Mouse (Mus musculus): Measurements from ENCODE around the gene Shank2. TPM values are rescaled to one million over a fixed set of nuclear protein-coding genes. Genes with fewer than 3 reads are reported as not detected.
A peak's percentile ranks its signal among the peaks of the same experiment; 100 is the strongest.

Gene Shank2
- total and polyA plus RNA-seq, 2 experiments from 2014 or later: 0.19 to 0.95 TPM

GRCm38 (mm10) chr7:144461246-144461902 is 459.6 kb downstream of the Shank2 start:
- Histone ChIP-seq H3K4me2 (ENCODE audit: low read depth, low read length) (no peak overlapping the region), H3K9me3 (replicated peaks; ENCODE audit: control insufficient read depth, low read length) (no peaks in the 10 kb centered on the region), H3K27me3 (ENCODE audit: control insufficient read depth, insufficient read depth, low read length) (no peaks in the 10 kb centered on the region), H3K4me1 (ENCODE audit: control insufficient read depth, insufficient read depth) (no peaks in the 10 kb centered on the region), H3K36me3 (replicated peaks; ENCODE audit: control insufficient read depth, insufficient read depth, low read length) (peaks cover 92% of the 10 kb centered on the region), H3K4me3 (ENCODE audit: low read depth, low read length) (no peak overlapping the region), H3K9ac (replicated peaks; ENCODE audit: low read depth, low read length) (no peak overlapping the region), H3K27ac (ENCODE audit: low read depth) (no peak overlapping the region)
- 84% methylated on average over 6 of the region's 6 CpGs for WGBS
- DNase-seq (ENCODE audit: low spot score) (no peak), ATAC-seq (ENCODE audit: insufficient read depth, low read depth) (no peak)
- TF ChIP-seq EP300 (IDR thresholded peaks at IDR 0.05; ENCODE audit: low read depth): no peak
- TF ChIP-seq CTCF (IDR thresholded peaks at IDR 0.05; ENCODE audit: low read depth): no peak

DNA sequence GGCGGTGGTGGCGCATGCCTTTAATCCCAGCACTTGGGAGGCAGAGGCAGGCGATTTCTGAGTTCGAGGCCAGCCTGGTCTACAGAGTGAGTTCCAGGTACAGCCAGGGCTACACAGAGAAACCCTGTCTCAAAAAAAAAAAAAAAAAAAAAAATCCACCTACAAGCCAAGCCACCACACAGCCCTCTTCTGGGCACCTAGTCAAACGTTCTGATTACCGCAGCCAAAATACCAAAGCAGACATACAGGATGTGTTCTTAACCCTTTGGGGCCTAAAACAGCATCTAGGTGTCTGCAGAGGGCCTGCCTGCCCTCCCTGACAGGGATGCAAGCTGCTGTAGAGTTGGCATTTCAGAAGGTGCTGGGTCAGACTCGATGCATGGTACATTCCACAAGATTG is 460.8 kb downstream of the Shank2 start:
- Histone ChIP-seq H3K36me3 (replicated peaks; ENCODE audit: control insufficient read depth, insufficient read depth, low read length) (peaks cover 80% of the 10 kb centered on the region), H3K9ac (replicated peaks; ENCODE audit: low read depth, low read length) (no peak overlapping the region), H3K4me2 (ENCODE audit: low read depth, low read length) (no peak overlapping the region), H3K4me1 (ENCODE audit: control insufficient read depth, insufficient read depth) (no peaks in the 10 kb centered on the region), H3K27ac (ENCODE audit: low read depth) (no peak overlapping the region), H3K4me3 (ENCODE audit: low read depth, low read length) (no peak overlapping the region), H3K9me3 (replicated peaks; ENCODE audit: control insufficient read depth, low read length) (no peaks in the 10 kb centered on the region), H3K27me3 (ENCODE audit: control insufficient read depth, insufficient read depth, low read length) (no peaks in the 10 kb centered on the region)
- DNase-seq (ENCODE audit: low spot score) (no peak), ATAC-seq (ENCODE audit: insufficient read depth, low read depth) (no peak)
- 67% methylated on average over 7 of the region's 7 CpGs for WGBS
- no peak for TF ChIP-seq CTCF (IDR thresholded peaks at IDR 0.05; ENCODE audit: low read depth)

- Histone ChIP-seq H3K4me3 (ENCODE audit: low read depth, low read length) (peak overlapping the region; percentile 77; the same call in 1 of the 2 replicates), H3K9ac (replicated peaks; ENCODE audit: low read depth, low read length) (0 out of 2 replicates have a peak overlapping the region, but pooled peaks have one; percentile 80)
Observed at GRCm38 (mm10) chr7:144468741-144469140, 467.0 kb downstream of the Shank2 start.

DNA sequence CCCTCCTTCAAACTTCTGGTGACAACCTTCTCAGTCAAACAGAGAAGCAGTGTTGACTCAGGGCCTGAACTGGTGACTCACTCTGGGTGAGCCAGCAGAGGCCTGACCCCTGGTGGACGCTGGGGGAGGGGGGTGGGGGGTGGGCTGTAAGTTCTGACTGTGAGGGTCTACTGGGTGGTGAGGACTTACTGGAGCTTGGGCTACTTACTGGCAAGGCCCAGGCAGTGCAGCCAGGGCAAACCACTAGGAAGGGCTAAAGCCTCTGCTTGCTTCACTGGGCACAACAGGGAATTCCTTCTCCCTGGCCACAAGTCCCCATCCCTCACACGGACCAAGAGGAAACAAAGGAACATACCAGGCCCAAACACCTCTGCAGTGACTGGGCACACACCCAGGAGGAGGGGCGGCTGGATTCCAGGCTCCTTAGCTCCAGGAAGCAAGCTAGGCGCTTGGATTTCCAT is 467.5 kb downstream of the Shank2 start:
- Histone ChIP-seq H3K9ac (replicated peaks; ENCODE audit: low read depth, low read length) (peak overlapping the region; percentile 80; the same call in 1 of the 2 replicates), H3K36me3 (replicated peaks; ENCODE audit: control insufficient read depth, insufficient read depth, low read length) (peaks cover 16% of the 10 kb centered on the region), H3K27me3 (ENCODE audit: control insufficient read depth, insufficient read depth, low read length) (no peaks in the 10 kb centered on the region), H3K4me2 (ENCODE audit: low read depth, low read length) (peak overlapping the region; percentile 86), H3K27ac (ENCODE audit: low read depth) (peak overlapping the region; percentile 91), H3K4me1 (ENCODE audit: control insufficient read depth, insufficient read depth) (peaks cover 16% of the 10 kb centered on the region), H3K9me3 (replicated peaks; ENCODE audit: control insufficient read depth, low read length) (no peaks in the 10 kb centered on the region), H3K4me3 (ENCODE audit: low read depth, low read length) (peak overlapping the region; percentile 77)
- DNase-seq (ENCODE audit: low spot score): peak; percentile 60
- WGBS: 4% methylated on average over 4 of the region's 4 CpGs
- TF ChIP-seq EP300 (IDR thresholded peaks at IDR 0.05; ENCODE audit: low read depth) (no peak), CTCF (IDR thresholded peaks at IDR 0.05; ENCODE audit: low read depth) (peak; percentile 10; the same call in 1 of the 2 replicates)
- ATAC-seq (ENCODE audit: insufficient read depth, low read depth): peak; percentile 20

More at GRCm38 (mm10) chr7:144468741-144469140, 467.0 kb downstream of the Shank2 start:
- no peaks in the 10 kb centered on the region for H3K27me3 ChIP-seq (ENCODE audit: control insufficient read depth, insufficient read depth, low read length)
- peak overlapping the region; percentile 91 for H3K27ac ChIP-seq (ENCODE audit: low read depth)
- TF ChIP-seq CTCF (IDR thresholded peaks at IDR 0.05; ENCODE audit: low read depth) (no peak), EP300 (IDR thresholded peaks at IDR 0.05; ENCODE audit: low read depth) (no peak)
- 84% methylated on average over 5 of the region's 5 CpGs for WGBS
- H3K4me2 ChIP-seq (ENCODE audit: low read depth, low read length): 0 out of 2 replicates have a peak overlapping the region, but pooled peaks have one; percentile 86
- ATAC-seq (ENCODE audit: insufficient read depth, low read depth): no peak
- DNase-seq (ENCODE audit: low spot score): no peak
- H3K9me3 ChIP-seq (replicated peaks; ENCODE audit: control insufficient read depth, low read length): no peaks in the 10 kb centered on the region
- peaks cover 20% of the 10 kb centered on the region for H3K36me3 ChIP-seq (replicated peaks; ENCODE audit: control insufficient read depth, insufficient read depth, low read length)
- peaks cover 16% of the 10 kb centered on the region for H3K4me1 ChIP-seq (ENCODE audit: control insufficient read depth, insufficient read depth)

GRCm38 (mm10) chr7:144469908-144470544 is 468.3 kb downstream of the Shank2 start:
- H3K36me3 ChIP-seq (replicated peaks; ENCODE audit: control insufficient read depth, insufficient read depth, low read length): peaks cover 8% of the 10 kb centered on the region
- WGBS: 3% methylated on average over 31 of the region's 31 CpGs
- H3K27ac ChIP-seq (ENCODE audit: low read depth): peak overlapping the region; percentile 91
- no peak for DNase-seq (ENCODE audit: low spot score)
- peak; percentile 12; the same call in 1 of the 2 replicates for ATAC-seq (ENCODE audit: insufficient read depth, low read depth)
- peak overlapping the region; percentile 80 for H3K9ac ChIP-seq (replicated peaks; ENCODE audit: low read depth, low read length)
- H3K4me3 ChIP-seq (ENCODE audit: low read depth, low read length): peak overlapping the region; percentile 77
- peaks cover 16% of the 10 kb centered on the region for H3K4me1 ChIP-seq (ENCODE audit: control insufficient read depth, insufficient read depth)
- TF ChIP-seq CTCF (IDR thresholded peaks at IDR 0.05; ENCODE audit: low read depth) (no peak), EP300 (IDR thresholded peaks at IDR 0.05; ENCODE audit: low read depth) (no peak)
- peak overlapping the region; percentile 86 for H3K4me2 ChIP-seq (ENCODE audit: low read depth, low read length)
- H3K27me3 ChIP-seq (ENCODE audit: control insufficient read depth, insufficient read depth, low read length): no peaks in the 10 kb centered on the region
- no peaks in the 10 kb centered on the region for H3K9me3 ChIP-seq (replicated peaks; ENCODE audit: control insufficient read depth, low read length)
